ENCODE assay signal across 17 mouse cellular contexts in genomic region chr4:33342877-33343731, GRCm38 (mm10). TPM values are rescaled to one million over a fixed set of nuclear protein-coding genes. Genes with fewer than 3 reads are reported as not detected.
A peak's percentile ranks its signal among the peaks of the same experiment; 100 is the strongest.
DNase-seq lines count a peak whose midpoint lies in the region; ATAC-seq and TF ChIP-seq lines count a peak whose summit lies in the region.
"Had no signal": no experiment of that assay in that cellular context is flagged by ENCODE, and none has a peak within 500 bp of the region (broad histone marks: within the 10 kb centered on the region; RNA-seq: fewer than 3 reads in every experiment).

No protein-coding gene starts in this region.

- H3K9ac ChIP-seq in liver, adult 2 months (ENCODE audit: low read depth, low read length): no peak overlapping the region
- H3K9ac ChIP-seq: embryonic facial prominence, embryonic 15.5 days; forebrain, embryonic 13.5 days; limb, embryonic 13.5 days had no signal

- no peaks in the 10 kb centered on the region for H3K4me1 ChIP-seq in liver, adult 2 months (ENCODE audit: control insufficient read depth, insufficient read depth, low read length)
- peaks cover 2% of the 10 kb centered on the region; the same call in 1 of the 2 replicates for H3K4me1 ChIP-seq in bone marrow, adult 2 months (ENCODE audit: control insufficient read depth, insufficient read depth, low read length)
- H3K4me1 ChIP-seq: embryonic facial prominence, embryonic 15.5 days; forebrain, embryonic 13.5 days; hindbrain, embryonic 10.5 days; limb, embryonic 13.5 days; midbrain, embryonic 10.5 days had no signal

- WGBS in liver, adult 2 months: 95% methylated on average over 7 of the region's 7 CpGs
- 85% methylated on average over 7 of the region's 7 CpGs for WGBS in bone marrow, adult 2 months

- no peak for TF ChIP-seq CTCF in liver, adult 2 months (IDR thresholded peaks at IDR 0.05; ENCODE audit: low read depth, low read length)
- no peak for TF ChIP-seq CTCF in bone marrow, adult 2 months (IDR thresholded peaks at IDR 0.05; ENCODE audit: control insufficient read depth, insufficient read depth, low read length)

- no peaks in the 10 kb centered on the region for H3K79me2 ChIP-seq in liver, adult 2 months (ENCODE audit: control insufficient read depth, insufficient read depth, low read length)

- peak; percentile 66 for ATAC-seq in erythroid progenitor cell, adult 5-6 weeks (replicated peaks; ENCODE audit: low FRiP score, poor library complexity, severe bottlenecking)
- ATAC-seq: CD4-positive, CD25-positive, alpha-beta regulatory T cell, adult 4 months; forebrain, embryonic 13.5 days had no signal

- no peak overlapping the region for H3K27ac ChIP-seq in liver, adult 2 months (replicated peaks; ENCODE audit: insufficient read depth, low read depth, low read length)
- H3K27ac ChIP-seq in bone marrow, adult 2 months (ENCODE audit: control insufficient read depth, insufficient read depth, low read depth, low read length, poor library complexity): peak overlapping the region; percentile 18; the same call in 1 of the 2 replicates
- H3K27ac ChIP-seq: embryonic facial prominence, embryonic 15.5 days; forebrain, embryonic 13.5 days; hindbrain, embryonic 10.5 days; limb, embryonic 13.5 days; midbrain, embryonic 10.5 days had no signal

- peaks cover 18% of the 10 kb centered on the region for H3K36me3 ChIP-seq in liver, adult 2 months (ENCODE audit: control insufficient read depth, insufficient read depth, low read length)

- no peaks in the 10 kb centered on the region for H3K27me3 ChIP-seq in liver, adult 2 months (ENCODE audit: control insufficient read depth, insufficient read depth, low read length)
- H3K27me3 ChIP-seq: embryonic facial prominence, embryonic 15.5 days; forebrain, embryonic 13.5 days; limb, embryonic 13.5 days had no signal

- H3K4me3 ChIP-seq in liver, adult 2 months (ENCODE audit: insufficient read depth, low read depth, low read length): no peak overlapping the region
- H3K4me3 ChIP-seq in bone marrow, adult 2 months (replicated peaks; ENCODE audit: control insufficient read depth, low read depth, low read length): no peak overlapping the region
- H3K4me3 ChIP-seq: embryonic facial prominence, embryonic 15.5 days; forebrain, embryonic 13.5 days; hindbrain, embryonic 10.5 days; limb, embryonic 13.5 days; midbrain, embryonic 10.5 days had no signal

- peak; percentile 20 for DNase-seq in liver, adult 2 months (ENCODE audit: extremely low read depth, low read depth, low spot score)
- no peak for DNase-seq in liver
- DNase-seq in lung, postnatal 4 days: peak; percentile 12 to 49
- DNase-seq in frontal cortex, adult 2 months (ENCODE audit: extremely low spot score in 1 of 2, low spot score in 1 of 2): no peak
- no peak for DNase-seq in MN1 (ENCODE audit: low spot score)
- DNase-seq: cerebellum, postnatal 10 days; embryo, embryonic 11 days; kidney, postnatal 10 days; spleen, adult 18-20 months had no signal

- TF ChIP-seq POLR2A in liver, adult 2 months (IDR thresholded peaks at IDR 0.05; ENCODE audit: extremely low read depth, insufficient read depth, low read length): no peak
- no peak for TF ChIP-seq POLR2A in bone marrow, adult 2 months (IDR thresholded peaks at IDR 0.05; ENCODE audit: borderline replicate concordance, control insufficient read depth, low read depth, low read length)

RNA-seq across cellular contexts. Expression of gene Rngtt, which starts 33.0 kb away (rescaled TPM):
- total RNA-seq in liver, adult 2 months (2014; rRNA removed): 5.8 and 6.8 TPM in 2 replicates
- 1.3 TPM in 2 replicates for polyA plus RNA-seq in liver, adult 2 months (2012; rRNA removed)
- 10.0 and 16.0 TPM in 2 replicates for polyA plus RNA-seq in bone marrow, adult 2 months (2011; ENCODE audit: insufficient read depth, insufficient read length, low replicate concordance, missing spikeins)
- 54.4 and 97.3 TPM in 2 replicates for total RNA-seq in erythroid progenitor cell, adult 5-6 weeks (2015; ENCODE audit: low replicate concordance)
- total RNA-seq in erythroid progenitor cell, adult 5-6 weeks (2017; ENCODE audit: low replicate concordance): 142 and 148 TPM in 2 replicates
- 11.4 and 12.4 TPM in 2 replicates for polyA plus RNA-seq in frontal cortex, adult 2 months (2012; rRNA removed)

RNA-seq across cellular contexts. Expression of gene Pnrc1, which starts 53.1 kb away (rescaled TPM):
- total RNA-seq in liver, adult 2 months (2014; rRNA removed): 29.6 and 35.0 TPM in 2 replicates
- polyA plus RNA-seq in liver, adult 2 months (2012; rRNA removed): 48.5 and 77.3 TPM in 2 replicates
- 19.5 and 27.9 TPM in 2 replicates for polyA plus RNA-seq in bone marrow, adult 2 months (2011; ENCODE audit: insufficient read depth, insufficient read length, low replicate concordance, missing spikeins)
- 103 and 121 TPM in 2 replicates for total RNA-seq in erythroid progenitor cell, adult 5-6 weeks (2015; ENCODE audit: low replicate concordance)
- 66.6 and 83.0 TPM in 2 replicates for total RNA-seq in erythroid progenitor cell, adult 5-6 weeks (2017; ENCODE audit: low replicate concordance)
- 53.9 and 54.9 TPM in 2 replicates for polyA plus RNA-seq in frontal cortex, adult 2 months (2012; rRNA removed)

Comparison
In these comparisons a context has a peak if more than half of its experiments do, and no peak if none do; other contexts are left out.
1. DNase-seq: peak in liver, adult 2 months (single experiment) and lung, postnatal 4 days (2 of 2); none in liver (single experiment), frontal cortex, adult 2 months (0 of 2) and MN1 (single experiment).